Mouse (Mus musculus) mouse trophoblast stem cell (cell line): ENCODE data around the gene Kmt2e.
"Not testable (repeated sequence)": the region's sequence is repeated elsewhere in the genome, so short reads cannot be mapped to it uniquely, and the experiment has no call there.

Source experiments
- in situ Hi-C, 2 experiments: fragments of 300-500 bp; cut with MseI, MboI; formaldehyde crosslinking; loops; 2 replicates in 1 of 2; 3 replicates in 1 of 2; pipeline ENCODE4 v1.15.1; 2025

Gene Kmt2e

GRCm38 (mm10) chr5:23431948-23432707 lies 2.1 kb upstream of the Kmt2e start:
- in situ Hi-C loops = no loop called here

GRCm38 (mm10) chr5:23432708-23433645 lies 1.3 kb upstream of the Kmt2e start:
- in situ Hi-C loops = no loop called here

DNA sequence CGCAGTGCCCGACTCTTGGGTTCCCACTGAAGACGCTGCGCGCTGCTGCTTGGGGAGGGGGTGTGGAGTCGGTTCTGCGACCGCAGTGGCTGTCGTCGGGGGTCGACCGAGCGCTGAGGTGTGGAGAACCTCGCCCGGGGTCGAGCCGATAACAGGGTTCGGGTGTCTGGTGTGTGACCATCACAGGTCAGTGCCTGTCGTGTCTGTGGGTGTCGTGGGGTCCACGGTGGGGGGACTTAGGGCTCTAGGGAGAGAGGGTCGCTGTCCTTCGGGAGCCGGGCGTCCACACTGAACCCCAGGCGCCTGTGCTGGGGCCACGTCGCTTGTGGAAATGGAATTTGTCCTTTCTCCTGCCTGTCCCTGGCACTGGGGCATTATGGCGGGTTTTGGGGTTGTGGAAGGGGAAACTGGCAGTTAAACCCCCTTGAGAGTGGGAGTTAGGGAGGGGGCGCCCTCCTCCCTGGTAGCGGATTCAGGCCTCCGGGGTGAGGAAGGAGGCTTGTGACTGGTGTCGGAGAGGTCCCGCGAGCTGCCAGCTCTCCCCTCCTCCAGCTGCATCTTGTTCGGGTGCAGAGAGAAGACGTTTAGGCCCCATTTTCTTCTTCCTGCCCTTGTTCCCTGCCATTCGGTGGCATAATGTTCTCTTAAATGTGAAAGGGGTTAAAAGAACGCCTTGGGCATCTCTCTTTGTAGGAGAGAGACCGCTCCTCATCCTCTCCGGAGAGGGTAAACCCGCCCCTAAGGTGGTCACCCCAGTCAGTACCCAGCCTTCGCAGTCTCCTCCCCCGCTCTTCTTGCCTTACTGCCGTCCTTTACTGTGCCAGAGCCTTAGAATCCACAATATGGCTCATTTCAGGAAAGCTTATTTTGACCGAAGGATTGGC lies 599 bp downstream of the Kmt2e start:
- in situ Hi-C loops = no loop called here

- in situ Hi-C loops = no loop called here
These were observed 1.4 kb downstream of the Kmt2e start for GRCm38 (mm10) chr5:23435482-23436125.

GRCm38 (mm10) chr5:23436735-23437134 lies 2.5 kb downstream of the Kmt2e start:
- in situ Hi-C loops = no loop called here

DNA sequence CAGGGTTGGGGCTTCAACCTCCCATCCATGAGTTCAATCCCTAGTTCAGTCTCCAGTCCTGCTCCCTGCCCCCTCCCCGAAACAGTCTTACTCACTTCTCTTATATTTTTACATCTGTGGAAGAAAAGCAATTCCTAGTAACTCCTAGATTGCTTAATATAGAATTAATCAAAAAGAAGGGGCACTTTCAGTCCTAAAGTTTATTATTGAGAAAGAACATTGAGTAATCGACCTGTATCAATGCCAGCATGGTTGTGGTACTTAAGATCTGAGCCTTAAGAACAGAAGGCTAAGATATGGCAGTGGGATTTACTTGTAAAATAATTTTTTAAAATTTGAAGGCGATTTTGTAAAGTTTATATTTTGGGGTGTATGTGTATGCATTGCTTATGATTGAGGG lies 5.6 kb downstream of the Kmt2e start:
- in situ Hi-C loops = no loop called here

- in situ Hi-C loops = no loop called here
These were observed 6.3 kb downstream of the Kmt2e start for GRCm38 (mm10) chr5:23440572-23440971.

- in situ Hi-C loops = no loop called here
These were observed 7.7 kb downstream of the Kmt2e start for GRCm38 (mm10) chr5:23441916-23442315.

- in situ Hi-C loops = no loop called here
These were observed 10.2 kb downstream of the Kmt2e start for GRCm38 (mm10) chr5:23444411-23444810.

- in situ Hi-C loops = not testable (repeated sequence)
These were observed 19.3 kb downstream of the Kmt2e start for GRCm38 (mm10) chr5:23453561-23453960.

GRCm38 (mm10) chr5:23461688-23462087 lies 27.4 kb downstream of the Kmt2e start:
- in situ Hi-C loops = no loop called here

DNA sequence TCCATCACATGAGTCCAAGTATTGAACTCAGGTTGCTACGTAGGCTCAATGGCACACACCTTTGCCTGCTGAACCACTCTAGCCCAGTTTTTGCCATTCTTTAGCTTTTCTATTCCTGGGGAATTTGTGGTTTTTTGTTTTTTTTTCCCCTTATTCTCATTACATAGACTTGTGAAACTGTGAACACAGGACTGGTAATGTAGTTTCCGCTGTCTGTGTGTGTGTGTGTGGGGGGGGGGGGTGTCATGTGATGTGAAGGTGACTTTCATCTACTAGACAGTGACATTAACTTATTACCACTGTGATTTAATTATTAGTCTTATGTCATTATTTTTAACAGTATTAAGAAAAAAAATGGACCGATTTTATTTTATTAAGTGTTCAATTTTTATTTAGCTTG lies 30.0 kb downstream of the Kmt2e start:
- in situ Hi-C loops = no loop called here

DNA sequence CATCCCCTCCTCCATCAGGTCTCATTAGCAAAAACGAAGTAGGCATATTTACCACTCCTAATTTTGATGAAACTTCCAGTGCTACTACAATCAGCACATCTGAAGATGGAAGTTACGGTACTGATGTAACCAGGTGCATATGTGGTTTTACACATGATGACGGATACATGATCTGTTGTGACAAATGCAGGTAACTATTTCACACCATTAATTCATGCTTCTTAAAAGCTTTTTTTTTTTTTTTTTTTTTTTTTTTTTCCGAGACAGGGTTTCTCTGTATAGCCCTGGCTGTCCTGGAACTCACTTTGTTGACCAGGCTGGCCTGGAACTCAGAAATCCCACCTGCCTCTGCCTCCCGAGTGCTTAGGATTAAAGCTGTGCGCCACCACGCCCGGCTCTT lies 30.5 kb downstream of the Kmt2e start:
- in situ Hi-C loops = no loop called here

- in situ Hi-C loops = no loop called here
These were observed 32.3 kb downstream of the Kmt2e start for GRCm38 (mm10) chr5:23466546-23466945.

DNA sequence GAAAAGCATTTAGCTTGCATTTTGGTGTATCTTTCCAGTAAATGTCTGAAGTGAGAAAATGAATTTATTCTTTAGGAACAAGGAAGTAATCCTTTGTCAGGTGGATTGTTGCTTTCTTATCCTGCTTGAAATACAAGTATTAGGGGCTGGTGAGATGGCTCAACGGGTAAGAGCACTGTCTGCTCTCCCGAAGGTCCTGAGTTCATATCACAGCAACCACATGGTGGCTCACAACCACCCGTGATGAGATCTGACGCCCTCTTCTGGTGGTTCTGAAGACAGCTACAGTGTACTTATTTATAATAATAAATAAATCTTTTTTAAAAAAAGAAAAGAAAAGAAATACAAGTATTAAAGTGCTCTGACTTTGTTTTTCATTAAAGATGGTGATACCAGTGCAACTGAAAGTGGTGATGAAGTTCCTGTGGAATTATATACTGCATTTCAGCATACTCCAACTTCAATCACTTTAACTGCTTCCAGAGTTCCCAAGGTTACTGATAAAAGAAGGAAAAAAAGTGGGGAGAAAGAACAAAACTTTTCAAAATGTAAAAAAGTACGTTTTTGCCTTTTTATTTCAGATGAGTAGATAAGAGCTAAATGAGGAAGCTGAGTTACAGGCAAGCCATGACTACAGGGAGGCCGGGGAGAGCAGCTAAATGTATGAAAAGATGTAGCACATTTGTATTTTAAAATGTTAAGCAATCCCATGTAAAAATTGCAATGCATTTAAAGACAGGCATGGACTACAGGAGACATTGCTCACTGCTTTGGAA lies 39.0 kb downstream of the Kmt2e start:
- in situ Hi-C loops = no loop called here

GRCm38 (mm10) chr5:23483811-23484210 lies 49.6 kb downstream of the Kmt2e start:
- in situ Hi-C loops = no loop called here

- in situ Hi-C loops = no loop called here
These were observed 55.0 kb downstream of the Kmt2e start for GRCm38 (mm10) chr5:23489231-23489630.

GRCm38 (mm10) chr5:23490797-23491196 lies 56.6 kb downstream of the Kmt2e start:
- in situ Hi-C loops = no loop called here

DNA sequence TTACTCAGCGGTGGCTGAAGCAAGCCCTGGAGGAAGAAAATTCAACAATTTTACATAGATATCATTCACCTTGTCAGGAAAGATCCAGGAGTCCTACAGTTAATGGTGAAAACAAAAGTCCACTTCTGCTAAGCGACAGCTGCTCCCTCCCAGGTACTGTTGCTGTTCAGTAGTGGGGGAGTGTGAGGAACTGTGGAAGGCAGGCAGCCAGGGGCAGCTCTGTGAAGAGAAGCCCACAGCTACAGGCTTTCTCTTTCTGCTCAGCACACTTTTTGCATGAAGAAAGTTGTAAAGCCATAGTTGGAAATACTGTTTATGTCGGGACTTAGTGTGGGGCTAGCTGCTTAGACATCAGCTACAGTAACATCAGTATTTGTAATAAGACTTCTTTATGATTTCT lies 62.2 kb downstream of the Kmt2e start:
- in situ Hi-C loops = no loop called here

GRCm38 (mm10) chr5:23496933-23497332 lies 62.7 kb downstream of the Kmt2e start:
- in situ Hi-C loops = no loop called here
